Mouse (Mus musculus) kidney, postnatal 25 days (tissue): ENCODE measurements around the gene Fgfr2.

Experiments used
- DNase-seq, 2 experiments: peaks; one replicate each; pipeline ENCODE4 v3.0.0; 2021; ENCODE audit warnings: mixed read lengths in 2 of 2

Gene Fgfr2

GRCm38 (mm10) chr7:132887019-132887804 is 235.9 kb downstream of the Fgfr2 start:
- DNase-seq = no peak

- no peak for DNase-seq
Observed at GRCm38 (mm10) chr7:132884031-132884430, 239.1 kb downstream of the Fgfr2 start.

GRCm38 (mm10) chr7:132882343-132882742 is 240.8 kb downstream of the Fgfr2 start:
- peak in 1 of 2 experiments; percentile 33 for DNase-seq

- no peak for DNase-seq
Observed at GRCm38 (mm10) chr7:132880276-132880675, 242.9 kb downstream of the Fgfr2 start.

GRCm38 (mm10) chr7:132875391-132876086 is 247.6 kb downstream of the Fgfr2 start:
- peak; percentile 70 to 86 for DNase-seq

GRCm38 (mm10) chr7:132873043-132873442 is 250.1 kb downstream of the Fgfr2 start:
- DNase-seq = no peak

GRCm38 (mm10) chr7:132866316-132866715 is 256.8 kb downstream of the Fgfr2 start:
- DNase-seq = no peak

GRCm38 (mm10) chr7:132859042-132859958 is 263.9 kb downstream of the Fgfr2 start, which contains the start of gene Abraxas2:
Gene Abraxas2, plus strand, starts transcription at chr7:132859225.
- peak; percentile 95 to 96 for DNase-seq

GRCm38 (mm10) chr7:132858043-132858608 is 265.0 kb downstream of the Fgfr2 start:
- no peak for DNase-seq

- no peak for DNase-seq
Observed at GRCm38 (mm10) chr7:132856083-132856482, 267.1 kb downstream of the Fgfr2 start.

- DNase-seq = no peak
Observed at GRCm38 (mm10) chr7:132853946-132854345, 269.2 kb downstream of the Fgfr2 start.

GRCm38 (mm10) chr7:132853361-132853760 is 269.8 kb downstream of the Fgfr2 start:
- no peak for DNase-seq

- DNase-seq = peak; percentile 82 to 90
Observed at GRCm38 (mm10) chr7:132852173-132852844, 270.8 kb downstream of the Fgfr2 start, which contains the start of gene Eef1akmt2. Gene Eef1akmt2, minus strand, starts transcription at chr7:132852673.

GRCm38 (mm10) chr7:132843152-132843551 is 280.0 kb downstream of the Fgfr2 start:
- DNase-seq = no peak

- no peak for DNase-seq
Observed at GRCm38 (mm10) chr7:132842455-132842854, 280.7 kb downstream of the Fgfr2 start.

GRCm38 (mm10) chr7:132841287-132841686 is 281.9 kb downstream of the Fgfr2 start:
- no peak for DNase-seq

- no peak for DNase-seq
Observed at GRCm38 (mm10) chr7:132830955-132831354, 292.2 kb downstream of the Fgfr2 start.

- DNase-seq = no peak
Observed at GRCm38 (mm10) chr7:132824346-132825022, 298.7 kb downstream of the Fgfr2 start.

GRCm38 (mm10) chr7:132823832-132824231 is 299.3 kb downstream of the Fgfr2 start:
- no peak for DNase-seq

- no peak for DNase-seq
Observed at GRCm38 (mm10) chr7:132820692-132821091, 302.5 kb downstream of the Fgfr2 start.

- no peak for DNase-seq
Observed at GRCm38 (mm10) chr7:132817056-132817455, 306.1 kb downstream of the Fgfr2 start.
